Mouse (Mus musculus) G1E (cell line): Measurements from ENCODE around the gene Cplx2.

Experiments
- CTCF ChIP-seq: IDR thresholded peaks from 2 replicates; pipeline ENCODE4 v1.5.1; 2012; ENCODE audit warnings: low read depth, low read length, inconsistent platforms, mixed read lengths
- GATA1 ChIP-seq: IDR thresholded peaks from 2 replicates; pipeline ENCODE4 v1.6.1; 2012; ENCODE audit warnings: borderline replicate concordance, low read length, inconsistent platforms, mixed read lengths
- GATA2 ChIP-seq: IDR thresholded peaks from 2 replicates; pipeline ENCODE4 v1.6.1; 2012; ENCODE audit warnings: low read depth, low read length, inconsistent platforms, borderline replicate concordance
- POLR2AphosphoS5 ChIP-seq: IDR thresholded peaks from 2 replicates; pipeline ENCODE4 v1.6.1; 2012; ENCODE audit warnings: low read depth, low read length, inconsistent platforms; ENCODE audit not compliant: insufficient replicate concordance

GRCm38 (mm10) chr13:54374106-54374706, 3.1 kb downstream of the Cplx2 start:
- TF ChIP-seq CTCF (no peak), POLR2AphosphoS5 (no peak), GATA1 (no peak), GATA2 (no peak)
